Mouse (Mus musculus) urinary bladder, postnatal 10 days (tissue): Measurements from ENCODE around the gene Frg2f1.
A peak's percentile ranks its signal among the peaks of the same experiment; 100 is the strongest.
"Not testable (repeated sequence)": the region's sequence is repeated elsewhere in the genome, so short reads cannot be mapped to it uniquely, and the experiment has no call there.

Experiments
- DNase-seq: peaks from one replicate; pipeline ENCODE4 v3.0.0; 2022; ENCODE audit warnings: low spot score

Frg2f1 gene

GRCm38 (mm10) chr4:119539031-119539824 is at the start of gene Frg2f1:
TSS of gene Frg2f1 (minus strand) at chr4:119539529.
- peak; percentile 92 for DNase-seq

GRCm38 (mm10) chr4:119588037-119588436 is 48.7 kb upstream of the Frg2f1 start:
- DNase-seq = no peak

DNA sequence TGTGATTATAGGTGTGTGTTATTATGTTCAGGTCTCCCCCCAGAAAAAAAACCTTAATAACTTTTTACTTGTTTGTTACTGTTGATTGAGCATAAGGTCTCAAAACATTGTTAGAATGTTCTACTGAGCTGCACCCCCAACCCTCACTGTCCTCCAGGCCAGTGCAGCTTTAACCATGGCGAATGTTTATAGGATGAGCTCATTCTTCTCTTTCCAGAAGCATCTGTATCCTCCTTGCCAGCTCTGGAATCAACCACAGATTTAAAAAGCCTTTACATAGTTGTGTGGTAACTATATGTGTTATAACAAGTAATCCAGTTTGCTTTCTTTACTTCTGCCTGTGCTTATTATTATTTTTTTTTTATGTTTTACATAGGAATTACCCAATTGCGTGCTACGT is 36.1 kb upstream of the Frg2f1 start:
- no peak for DNase-seq

- no peak for DNase-seq
Observed at GRCm38 (mm10) chr4:119574504-119574903, 35.2 kb upstream of the Frg2f1 start.

GRCm38 (mm10) chr4:119572682-119573081 is 33.4 kb upstream of the Frg2f1 start:
- DNase-seq = no peak

DNA sequence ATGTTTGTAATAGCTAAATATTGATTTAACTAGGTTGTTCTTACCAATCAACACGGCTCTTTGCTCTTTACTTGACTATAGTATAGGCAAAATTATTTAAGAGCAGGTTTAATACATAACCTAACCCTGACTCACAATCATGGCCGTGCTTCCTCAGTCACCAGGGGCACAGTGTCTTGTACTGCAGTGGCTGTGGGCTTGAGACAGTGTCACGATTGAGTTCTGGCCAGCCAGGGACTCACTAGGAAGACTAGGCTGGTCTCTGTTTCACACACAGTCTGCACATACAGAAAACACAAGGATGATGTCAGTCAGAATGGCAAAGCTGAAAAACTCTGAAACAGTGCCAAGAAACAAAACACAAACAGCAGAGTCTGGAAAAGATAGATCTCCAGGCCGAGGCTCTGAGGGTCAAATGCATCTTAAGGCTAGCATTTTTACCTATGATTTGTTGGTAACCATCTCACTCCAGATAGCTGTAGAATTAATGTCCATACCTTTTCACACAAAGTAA is 27.1 kb upstream of the Frg2f1 start:
- no peak for DNase-seq

- DNase-seq = no peak
Observed at GRCm38 (mm10) chr4:119563136-119563535, 23.8 kb upstream of the Frg2f1 start.

DNA sequence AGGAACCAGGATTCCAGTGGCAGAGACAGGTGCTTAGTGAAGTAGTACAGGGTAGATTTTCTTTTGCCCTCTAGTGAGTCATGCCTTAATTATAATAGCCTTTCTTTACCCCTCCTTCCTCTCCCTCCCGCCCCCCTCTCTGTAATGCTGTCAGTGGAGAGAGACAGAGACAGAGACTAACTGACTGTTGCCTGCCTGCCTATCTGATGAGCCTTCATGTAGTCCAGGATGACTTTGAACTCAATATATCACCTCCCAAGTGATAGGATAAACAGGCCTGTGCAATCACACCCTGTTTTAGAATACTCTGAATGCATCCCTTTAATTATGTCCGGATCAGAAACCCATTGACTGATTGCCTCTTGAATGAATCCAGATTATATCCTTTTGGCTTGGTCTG is 16.1 kb upstream of the Frg2f1 start:
- no peak for DNase-seq

- DNase-seq = no peak
Observed at GRCm38 (mm10) chr4:119550864-119551263, 11.5 kb upstream of the Frg2f1 start.

DNA sequence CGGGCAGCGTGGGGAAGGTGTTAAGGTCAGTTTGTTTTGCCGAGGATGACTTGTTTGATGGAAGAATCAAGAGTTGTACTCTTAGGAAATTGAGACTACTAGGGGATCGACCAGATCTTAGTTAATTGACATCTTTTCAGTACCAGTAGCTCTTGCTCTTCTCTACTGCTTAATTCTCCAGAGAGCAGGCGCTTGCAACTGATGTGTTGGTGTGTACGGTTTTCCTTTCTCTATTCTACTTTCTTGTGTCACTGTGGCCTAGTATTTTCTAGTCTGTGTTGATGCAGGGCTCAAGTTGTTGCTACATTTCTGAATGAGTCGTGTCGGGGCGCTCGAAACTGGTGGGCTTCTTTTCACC is 1.2 kb upstream of the Frg2f1 start:
- DNase-seq = no peak

DNA sequence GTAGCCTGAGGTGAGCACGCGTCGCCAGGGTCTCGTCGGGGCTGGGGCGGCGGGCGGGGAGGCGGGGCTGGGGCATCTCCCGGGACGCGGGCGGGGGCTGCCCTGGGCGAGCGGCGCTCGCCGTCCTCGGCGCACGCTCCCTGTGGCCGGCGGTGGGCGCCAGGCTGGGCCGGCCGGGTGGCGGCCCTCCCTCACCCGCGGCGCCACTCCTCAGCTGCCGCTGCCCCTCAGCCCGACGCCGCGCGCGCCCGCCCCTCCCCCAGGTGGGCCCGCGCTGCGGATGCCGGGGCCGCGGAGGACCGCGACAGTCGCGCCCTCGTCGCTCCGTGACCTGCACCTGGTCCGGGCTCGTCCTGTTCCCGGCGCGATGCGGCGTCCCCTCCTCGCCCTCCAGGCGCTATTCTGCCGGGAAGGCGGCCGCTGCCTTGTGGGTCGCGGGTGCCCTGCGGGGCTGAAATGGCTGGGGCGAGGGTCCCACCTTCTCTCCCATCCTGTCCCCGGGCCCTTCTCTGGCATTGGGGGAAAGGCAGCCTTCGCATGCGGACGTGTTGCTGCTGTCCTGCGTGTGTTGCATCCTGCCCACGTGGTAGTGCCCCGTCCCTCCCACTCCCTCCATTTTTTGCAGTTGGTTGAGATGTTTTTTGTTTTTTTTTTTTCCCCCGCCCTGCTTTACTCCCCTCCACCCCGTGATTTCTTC is 655 bp upstream of the Frg2f1 start:
- no peak for DNase-seq

DNA sequence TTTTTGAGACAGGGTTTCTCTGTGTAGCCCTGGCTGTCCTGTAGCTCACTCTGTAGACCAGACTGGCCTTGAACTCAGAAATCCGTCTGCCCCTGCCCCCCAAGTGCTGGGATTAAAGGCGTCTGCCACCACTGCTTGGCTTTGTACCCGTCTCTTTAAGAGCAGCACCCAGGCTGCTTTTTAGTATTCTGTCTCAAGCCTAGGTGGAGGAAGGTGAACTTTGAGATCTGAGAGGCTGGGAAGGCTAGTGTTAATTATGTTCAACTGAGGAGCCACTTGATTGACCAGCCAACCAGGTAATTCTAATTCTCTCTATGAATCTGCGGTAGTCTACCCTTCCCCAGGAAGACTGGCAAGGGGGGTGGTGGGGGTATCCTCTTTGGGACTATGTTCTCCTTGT is 1.9 kb downstream of the Frg2f1 start:
- no peak for DNase-seq

GRCm38 (mm10) chr4:119536615-119537014 is 2.7 kb downstream of the Frg2f1 start, which contains the start of gene Foxj3:
TSS of gene Foxj3 (plus strand) at chr4:119537004.
- DNase-seq = not testable (repeated sequence)

GRCm38 (mm10) chr4:119535103-119535502 is 4.2 kb downstream of the Frg2f1 start:
- DNase-seq = no peak

DNA sequence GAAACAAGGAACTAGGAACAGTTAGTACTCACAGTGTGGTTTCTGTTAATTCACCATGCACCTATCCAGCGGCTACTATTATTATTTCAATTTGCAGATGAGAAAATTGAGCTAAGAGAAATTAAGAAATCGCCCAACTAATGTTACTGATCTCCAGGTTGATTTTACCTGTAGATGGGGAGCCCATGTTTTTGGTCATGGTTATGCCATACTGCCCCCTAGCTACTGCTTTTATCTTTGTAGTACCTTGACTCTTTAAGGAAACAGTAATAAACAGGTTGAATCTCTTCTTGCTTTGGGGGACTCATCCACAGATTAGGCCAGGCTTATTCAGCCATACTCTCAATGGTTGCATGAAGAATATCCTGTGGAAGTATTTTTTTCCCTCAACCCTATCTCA is 7.5 kb downstream of the Frg2f1 start:
- DNase-seq = no peak

DNA sequence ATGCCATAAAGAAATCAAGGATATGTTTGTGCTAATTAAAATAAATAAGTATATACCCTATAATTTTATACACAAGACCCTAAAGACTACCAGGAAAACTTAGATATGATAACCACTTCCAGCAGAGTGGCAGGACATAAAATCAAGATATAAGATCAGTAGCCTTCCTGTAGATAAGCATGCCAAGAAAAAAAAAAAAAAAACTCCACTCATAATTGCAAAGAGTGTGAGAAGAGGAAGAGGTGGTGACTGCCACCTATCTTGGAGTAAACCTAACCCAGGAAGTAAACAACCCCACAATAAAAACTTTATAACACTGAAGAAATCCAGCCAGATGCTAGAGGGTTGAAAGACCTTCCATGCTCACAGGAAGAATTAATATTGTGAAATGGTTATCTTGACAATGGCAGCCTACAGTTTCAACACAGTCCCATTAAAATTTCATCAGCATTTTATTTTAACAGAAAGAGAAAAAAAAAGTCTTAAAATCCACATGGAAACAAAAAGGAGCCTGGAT is 12.9 kb downstream of the Frg2f1 start:
- no peak for DNase-seq

DNA sequence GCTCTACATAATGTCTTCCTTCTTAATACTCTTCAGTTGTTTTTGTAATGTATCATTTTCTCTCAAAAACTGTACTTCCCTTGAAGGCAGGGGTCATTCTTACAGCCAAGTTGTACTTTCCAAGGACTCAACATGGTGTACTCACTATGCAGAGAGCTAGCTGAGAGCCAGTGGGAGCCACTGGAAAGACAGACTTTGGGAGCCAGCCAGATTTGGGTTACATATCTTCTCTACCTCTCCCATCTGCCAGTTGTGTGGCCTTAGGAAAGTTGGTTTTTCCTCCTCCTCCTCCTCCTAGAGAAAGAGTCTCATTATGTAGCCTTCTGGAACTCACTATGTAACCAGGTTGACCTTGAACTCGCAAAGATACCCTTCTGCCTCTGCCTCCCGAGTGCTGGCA is 14.9 kb downstream of the Frg2f1 start:
- DNase-seq = no peak

DNA sequence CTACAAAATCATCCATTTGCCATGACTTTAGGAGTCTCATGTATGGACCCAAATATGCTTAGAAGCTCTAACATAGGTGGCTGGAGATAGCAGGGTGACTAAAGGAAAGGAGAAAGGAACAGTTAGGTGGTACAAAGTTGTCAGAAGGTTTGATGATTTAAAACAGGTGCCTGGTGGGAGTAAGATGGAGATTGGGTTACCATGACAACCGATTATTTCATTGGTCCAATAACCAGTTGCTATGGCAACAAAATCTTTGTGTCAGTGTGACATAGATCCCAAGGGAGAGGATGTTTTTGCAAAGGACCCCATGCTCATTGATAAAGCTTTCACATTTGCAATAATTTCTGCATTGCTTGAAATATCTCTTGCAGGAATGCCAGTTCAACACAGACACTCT is 15.3 kb downstream of the Frg2f1 start:
- no peak for DNase-seq

DNA sequence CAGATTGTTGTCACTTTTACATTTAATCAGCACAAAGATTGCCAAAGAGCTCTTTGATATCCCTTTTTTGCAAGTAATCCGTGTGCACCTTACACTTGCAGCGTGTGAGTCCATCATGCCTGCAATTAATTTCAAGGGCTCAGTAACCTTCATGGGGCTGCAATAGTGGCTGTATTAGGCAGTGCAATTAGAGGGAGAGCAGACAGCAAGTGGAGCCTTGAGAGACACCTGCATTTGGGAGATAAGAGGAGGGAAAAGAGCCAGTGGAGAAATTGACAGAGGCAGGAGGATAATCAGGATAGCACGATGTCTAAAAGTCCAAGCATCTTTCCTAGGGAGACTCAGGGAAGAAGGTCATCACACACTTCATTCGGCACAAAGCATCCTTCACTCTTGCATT is 15.8 kb downstream of the Frg2f1 start:
- DNase-seq = no peak

DNA sequence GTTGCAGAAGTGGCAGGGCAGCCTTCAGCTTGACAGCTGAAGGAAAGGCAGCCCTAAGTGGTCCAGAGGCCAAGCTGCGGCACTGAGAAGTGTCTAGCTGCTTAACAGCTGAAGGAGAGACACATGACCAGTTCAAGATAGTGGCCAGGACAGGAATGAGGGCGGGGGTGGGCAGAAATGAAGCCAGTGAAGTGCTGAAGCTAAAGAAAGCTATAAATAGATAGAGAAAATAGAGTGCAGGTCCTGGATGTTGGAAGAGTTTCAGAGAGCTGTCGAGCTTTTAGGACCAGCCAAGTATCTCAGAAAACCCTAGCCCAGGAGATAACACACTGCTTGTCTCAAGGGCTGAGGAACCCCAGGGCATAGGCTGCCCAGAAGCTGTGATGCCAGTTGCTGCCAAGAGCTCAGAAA is 26.6 kb downstream of the Frg2f1 start:
- no peak for DNase-seq

GRCm38 (mm10) chr4:119511591-119511990 is 27.7 kb downstream of the Frg2f1 start:
- no peak for DNase-seq

- no peak for DNase-seq
Observed at GRCm38 (mm10) chr4:119498319-119498848, 40.9 kb downstream of the Frg2f1 start.

DNA sequence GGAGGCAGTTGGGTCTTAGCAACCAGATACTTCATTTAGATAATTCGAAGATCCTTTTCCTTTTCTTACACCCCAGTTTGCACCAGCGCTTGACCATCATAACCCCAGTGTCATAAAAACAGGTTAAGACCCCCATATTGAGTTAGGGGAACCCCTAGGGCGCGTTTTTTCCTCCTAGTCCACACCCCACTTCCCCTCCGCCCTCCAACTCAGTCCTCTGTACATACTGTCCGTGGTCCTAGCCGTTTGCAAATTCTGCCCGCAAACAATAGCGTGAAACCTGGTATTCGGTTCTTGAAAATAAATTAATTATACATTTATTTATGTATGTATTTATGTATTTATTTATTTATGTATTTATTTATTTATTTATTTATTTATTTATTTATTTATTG is 46.4 kb downstream of the Frg2f1 start:
- DNase-seq = no peak
